ENCODE assay signal across 16 mouse cellular contexts in the genomic region with DNA sequence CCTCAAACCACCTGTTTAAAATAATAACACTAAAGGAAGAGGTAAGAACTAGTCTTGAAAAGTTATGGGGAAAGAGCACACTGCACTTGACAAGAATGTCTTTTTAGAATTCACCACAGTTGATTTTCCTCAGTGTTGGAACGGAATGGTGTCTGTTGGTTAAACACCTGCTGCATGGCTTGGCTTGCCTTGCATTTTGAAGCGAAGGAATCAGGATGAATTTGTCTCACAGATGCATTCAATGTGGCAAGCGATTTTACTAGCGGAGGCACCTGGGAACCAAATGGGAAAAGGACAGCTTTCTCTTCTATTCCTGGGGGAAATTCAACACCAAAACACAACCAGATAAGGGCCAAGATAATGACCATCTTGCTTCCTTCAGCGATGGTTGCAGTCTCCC. TPM values are rescaled to one million over a fixed set of nuclear protein-coding genes. Genes with fewer than 3 reads are reported as not detected.
DNase-seq lines count a peak whose midpoint lies in the region; ATAC-seq lines count a peak whose summit lies in the region.
"Had no signal": no experiment of that assay in that cellular context is flagged by ENCODE, and none has a peak within 500 bp of the region (broad histone marks: within the 10 kb centered on the region; RNA-seq: fewer than 3 reads in every experiment).

No protein-coding gene starts in this region.

- intact Hi-C loops in heart, postnatal 10 days (cut with DNase I): no loop called here

- no peak overlapping the region for H3K4me2 ChIP-seq in heart, embryonic 13.5 days
- H3K4me2 ChIP-seq in lung, embryonic 15.5 days: no peak overlapping the region
- H3K4me2 ChIP-seq: heart, embryonic 11.5 days; midbrain, embryonic 11.5 days; neural tube, embryonic 13.5 days had no signal

- 48% methylated on average over 5 of the region's 5 CpGs for whole genome bisulfite sequencing in heart, embryonic 13.5 days
- WGBS in lung, embryonic 15.5 days: 63% methylated on average over 5 of the region's 5 CpGs

- no peak for DNase-seq in cerebellum, postnatal 4 days (ENCODE audit: low spot score in 2 of 2)
- DNase-seq in heart, postnatal 10 days: no peak
- DNase-seq in lung, postnatal 36 days: no peak
- DNase-seq in left cerebral cortex, adult 8-10 months (ENCODE audit: low spot score in 2 of 2): no peak
- no peak for DNase-seq in adrenal gland, adult 8-10 months
- DNase-seq: gastrocnemius, postnatal 14 days; liver, postnatal 0 days had no signal

- H3K27me3 ChIP-seq in heart, embryonic 13.5 days (replicated peaks): no peaks in the 10 kb centered on the region
- H3K27me3 ChIP-seq in lung, embryonic 15.5 days: no peaks in the 10 kb centered on the region
- H3K27me3 ChIP-seq: neural tube, embryonic 13.5 days had no signal

- no peaks in the 10 kb centered on the region for H3K36me3 ChIP-seq in heart, embryonic 13.5 days
- H3K36me3 ChIP-seq in lung, embryonic 15.5 days: no peaks in the 10 kb centered on the region
- H3K36me3 ChIP-seq: neural tube, embryonic 13.5 days had no signal

- H3K4me1 ChIP-seq in heart, embryonic 13.5 days: peaks cover 21% of the 10 kb centered on the region
- peaks cover 4% of the 10 kb centered on the region for H3K4me1 ChIP-seq in lung, embryonic 15.5 days

- 0 out of 2 replicates have a peak, but pooled peaks cover 3% of the 10 kb centered on the region for H3K9me3 ChIP-seq in heart, embryonic 13.5 days
- no peaks in the 10 kb centered on the region for H3K9me3 ChIP-seq in lung, embryonic 15.5 days
- H3K9me3 ChIP-seq: neural tube, embryonic 13.5 days had no signal

- ATAC-seq in cerebellum, adult (ENCODE audit: insufficient number of reproducible peaks, low FRiP score, low TSS enrichment): peak; percentile 64; the same call in 1 of the 2 replicates
- ATAC-seq in heart, embryonic 13.5 days (ENCODE audit: extremely low read depth, insufficient number of reproducible peaks, low FRiP score, low TSS enrichment): no peak
- no peak for ATAC-seq in lung, embryonic 15.5 days (ENCODE audit: borderline replicate concordance, extremely low read depth, low FRiP score, low TSS enrichment)
- ATAC-seq: CD4-positive, CD25-positive, alpha-beta regulatory T cell, adult 4 months; inflammation-experienced regulatory T-cells, adult 6 months; liver, postnatal 0 days had no signal

- no peak overlapping the region for H3K9ac ChIP-seq in heart, embryonic 13.5 days
- H3K9ac ChIP-seq in lung, embryonic 15.5 days: no peak overlapping the region
- H3K9ac ChIP-seq: liver, postnatal 0 days; neural tube, embryonic 13.5 days had no signal

- peak overlapping the region; percentile 50 for H3K27ac ChIP-seq in heart, embryonic 13.5 days (replicated peaks)
- peak overlapping the region; percentile 29; the same call in 1 of the 2 replicates for H3K27ac ChIP-seq in lung, embryonic 15.5 days
- H3K27ac ChIP-seq: neural tube, embryonic 13.5 days; stomach, postnatal 0 days had no signal

- no peak overlapping the region for H3K4me3 ChIP-seq in heart, embryonic 13.5 days
- no peak overlapping the region for H3K4me3 ChIP-seq in lung, embryonic 15.5 days
- H3K4me3 ChIP-seq: neural tube, embryonic 13.5 days had no signal

RNA-seq across cellular contexts. Expression of gene Tbl1xr1, which starts 52.9 kb away (rescaled TPM):
- 10.5 and 15.5 TPM in 2 replicates for polyA plus RNA-seq in heart, embryonic 13.5 days (2015; fragmentation: Nextera tagmentation; extraction: Ambion mirVana)
- total RNA-seq in heart, postnatal 10 days (2021): 10 to 100 TPM; 69.2 to 71.8 TPM
- 19.1 and 29.0 TPM in 2 replicates for polyA plus RNA-seq in lung, embryonic 15.5 days (2015; fragmentation: Nextera tagmentation; extraction: Ambion mirVana)
- total RNA-seq in left cerebral cortex, adult 8-10 months (2022): 100 to 1,000 TPM; 123 to 141 (median 137) TPM
- 10 to 100 TPM; 75.9 to 90.5 (median 82.2) TPM for total RNA-seq in adrenal gland, adult 8-10 months (2022)
